Mouse (Mus musculus) cerebellum, adult 2 months (tissue): ENCODE data around the gene Pfkfb2. TPM values are rescaled to one million over a fixed set of nuclear protein-coding genes. Genes with fewer than 3 reads are reported as not detected.

Experiments used
- DNase-seq, 2 experiments: peaks; one replicate each; pipeline ENCODE4 v3.0.0; 2021
- H3K27ac ChIP-seq: fragments of 200-500 bp; 2 replicates; pipeline ENCODE4 v1.5.1; 2012; ENCODE audit warnings: low read length, control low read depth, inconsistent platforms; ENCODE audit not compliant: insufficient read depth
- H3K27me3 ChIP-seq: fragments of 200-500 bp; 2 replicates; pipeline ENCODE4 v1.6.1; 2012; ENCODE audit warnings: inconsistent platforms, mild to moderate bottlenecking, low read length, moderate library complexity; ENCODE audit not compliant: control insufficient read depth, insufficient read depth
- H3K4me1 ChIP-seq: fragments of 200-500 bp; 2 replicates; pipeline ENCODE4 v1.6.1; 2011; ENCODE audit warnings: low read length; ENCODE audit not compliant: control insufficient read depth, insufficient read depth
- H3K4me3 ChIP-seq: fragments of 200-500 bp; replicated peaks from 2 replicates; pipeline ENCODE3; 2011; ENCODE audit warnings: mild to moderate bottlenecking, low read depth, low read length, control low read depth; ENCODE audit not compliant: insufficient read depth
- CTCF ChIP-seq: fragments of 200-500 bp; IDR thresholded peaks from 2 replicates; pipeline ENCODE4 v1.5.1; 2011; ENCODE audit warnings: low read depth, mild to moderate bottlenecking, control low read depth, low read length, moderate library complexity, borderline replicate concordance; ENCODE audit not compliant: insufficient read depth
- POLR2A ChIP-seq: fragments of 200-500 bp; IDR thresholded peaks from 2 replicates; pipeline ENCODE4 v1.6.1; 2011; ENCODE audit warnings: low read length, control low read depth, borderline replicate concordance; ENCODE audit not compliant: insufficient read depth
- WGBS: fragments of 180-500 bp; shearing (Covaris S2); methylation state at CpG from one replicate; pipeline ENCODE4 v1.1.7; 2018; 5-methylcytosine and 5-hydroxymethylcytosine counted together
- polyA plus RNA-seq: library from polyadenylated mRNA; depleted of rRNA; stranded (reverse); fragments of >200 nt; gene quantifications from 2 replicates; pipeline ENCODE4 v1.2.3, GENCODE M21; 2012; rRNA removed

Gene Pfkfb2
- polyA plus RNA-seq = 42.6 and 42.8 TPM in 2 replicates

DNA sequence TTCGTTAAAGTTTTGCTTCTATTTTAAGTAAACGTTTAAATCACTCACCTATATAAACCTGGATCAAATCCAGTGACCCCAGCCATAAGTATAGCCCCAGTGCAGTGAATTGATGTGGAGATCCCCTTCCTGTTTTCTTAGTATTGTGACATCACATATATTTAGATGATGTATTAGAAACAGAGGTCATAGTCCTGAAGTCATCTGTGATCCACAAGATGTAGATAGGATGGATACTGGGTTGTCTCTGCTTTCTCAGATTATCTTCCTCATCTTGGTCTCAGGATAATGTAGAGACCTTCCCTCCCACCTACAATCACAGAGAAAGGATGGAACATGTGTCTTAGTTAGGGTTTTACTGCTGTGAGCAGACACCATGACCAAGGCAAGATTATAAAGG is at the start of gene Pfkfb2:
Pfkfb2 (minus strand) TSS at position 101 of the 400 bp plus-strand sequence.
- H3K4me3 ChIP-seq = no peak within 1 kb of the TSS
- no peak for DNase-seq
- H3K4me1 ChIP-seq = no peaks in the 10 kb centered on the region
- TF ChIP-seq CTCF (no peak), POLR2A (no peak)
- H3K27me3 ChIP-seq = no peaks in the 10 kb centered on the region
- H3K27ac ChIP-seq = no peak within 1 kb of the TSS
- WGBS = 86% methylated on average over 2 of the region's 2 CpGs

DNA sequence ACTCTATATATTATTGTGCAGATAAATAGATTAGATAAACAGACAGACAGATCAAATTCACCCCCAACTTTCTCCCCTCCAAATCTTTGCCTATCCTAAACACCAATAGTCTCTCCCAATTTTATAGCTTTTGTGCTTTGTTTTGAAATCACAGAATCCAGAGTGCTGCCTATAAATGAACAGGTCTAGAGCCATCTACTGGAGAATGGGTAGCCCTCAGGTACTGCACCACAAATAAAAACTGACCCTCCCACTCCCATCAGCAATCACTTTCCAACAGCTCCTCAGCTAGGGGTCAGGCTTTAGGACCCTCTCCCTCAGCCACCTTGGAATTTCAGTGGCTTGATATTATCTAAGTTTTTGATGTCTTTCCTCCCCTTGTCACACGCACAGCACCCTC is 47.6 kb upstream of the Pfkfb2 start:
- no peak overlapping the region for H3K27ac ChIP-seq
- 79% methylated on average over 1 of the region's 1 CpGs for WGBS
- no peak for TF ChIP-seq POLR2A
- peak; percentile 17; the same call in 1 of the 2 replicates for TF ChIP-seq CTCF
- H3K27me3 ChIP-seq = no peaks in the 10 kb centered on the region
- H3K4me3 ChIP-seq = no peak overlapping the region
- DNase-seq = no peak
- H3K4me1 ChIP-seq = no peaks in the 10 kb centered on the region

DNA sequence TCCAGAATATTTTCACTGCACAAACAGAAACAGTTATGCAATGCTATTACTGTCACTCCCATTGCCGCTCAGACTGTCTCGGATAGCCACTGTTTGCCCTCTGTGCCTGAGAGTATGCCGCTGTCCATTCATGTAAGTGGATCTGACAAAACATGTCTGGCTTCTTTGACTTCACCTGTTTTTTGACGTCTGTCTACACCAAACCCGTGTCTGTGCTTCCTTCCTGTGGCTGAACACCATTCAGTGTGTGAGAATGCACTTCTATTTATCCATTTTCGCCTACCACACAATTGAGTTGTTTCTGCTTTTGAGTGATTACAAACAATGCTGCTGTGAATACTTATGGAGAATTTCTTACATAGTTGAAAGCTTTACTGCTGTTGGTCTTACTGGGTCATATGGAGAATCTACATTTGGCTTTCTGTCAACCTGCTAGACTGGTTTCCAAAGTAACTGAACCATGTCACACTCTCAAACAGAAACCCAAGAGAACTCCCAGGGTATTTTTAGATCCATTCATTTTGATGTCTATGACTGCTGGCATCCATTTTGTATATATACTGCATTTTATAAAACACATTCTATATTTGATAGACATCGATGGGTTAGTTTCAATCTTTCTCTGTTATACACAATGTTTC is 46.8 kb upstream of the Pfkfb2 start:
- Histone ChIP-seq H3K4me1 (no peaks in the 10 kb centered on the region), H3K4me3 (no peak overlapping the region), H3K27ac (no peak overlapping the region), H3K27me3 (no peaks in the 10 kb centered on the region)
- DNase-seq = no peak
- no peak for TF ChIP-seq POLR2A
- TF ChIP-seq CTCF = no peak
- 87% methylated on average over 7 of the region's 7 CpGs for WGBS

DNA sequence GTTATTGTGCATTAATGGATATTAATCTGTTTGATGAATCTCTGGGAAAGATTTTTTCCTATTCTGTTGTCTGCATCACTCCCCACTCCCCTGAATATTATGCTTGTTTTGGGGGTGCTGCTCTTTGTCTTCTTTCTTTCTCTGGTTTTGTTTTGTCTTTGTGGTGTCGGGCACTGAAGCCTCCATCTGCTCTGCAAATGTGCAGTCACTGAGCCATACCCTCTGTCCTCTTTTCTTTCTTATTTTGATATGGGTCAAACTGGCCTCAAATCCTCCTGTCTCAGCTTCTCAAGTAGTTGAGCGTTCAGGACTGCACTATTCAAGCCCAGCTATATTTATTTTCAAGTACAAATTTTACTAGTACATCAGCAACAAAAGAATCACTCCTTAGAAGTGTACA is 46.2 kb upstream of the Pfkfb2 start:
- TF ChIP-seq POLR2A = no peak
- no peak for TF ChIP-seq CTCF
- no peak for DNase-seq
- Histone ChIP-seq H3K27ac (no peak overlapping the region), H3K27me3 (no peaks in the 10 kb centered on the region), H3K4me3 (no peak overlapping the region), H3K4me1 (no peaks in the 10 kb centered on the region)
- WGBS = 56% methylated on average over 2 of the region's 2 CpGs

DNA sequence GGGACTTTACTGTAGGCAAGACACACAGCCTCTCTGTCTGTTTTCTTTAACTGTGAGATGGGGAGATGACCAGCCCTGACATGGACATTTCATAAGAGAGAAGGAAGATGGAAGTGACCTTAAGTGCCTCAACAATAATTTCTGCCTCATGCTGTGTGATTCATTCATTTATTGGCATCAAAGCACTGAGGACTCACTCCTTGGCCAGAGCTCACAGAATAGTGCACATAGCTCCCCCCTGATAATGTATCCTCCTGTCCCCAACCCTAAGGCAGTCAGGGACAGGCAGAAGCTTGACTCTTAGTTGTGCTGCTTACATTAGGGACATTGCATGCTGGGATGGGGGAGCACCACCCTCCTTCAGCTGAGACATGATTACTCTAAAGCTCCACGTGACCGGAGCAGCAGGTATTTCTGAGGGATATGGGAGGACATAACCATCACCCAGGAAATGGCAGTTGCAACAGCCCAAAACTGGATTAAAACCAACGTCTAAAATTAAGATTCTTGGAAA is 42.0 kb upstream of the Pfkfb2 start:
- Histone ChIP-seq H3K27ac (no peak overlapping the region), H3K4me3 (no peak overlapping the region), H3K27me3 (no peaks in the 10 kb centered on the region), H3K4me1 (no peaks in the 10 kb centered on the region)
- 69% methylated on average over 3 of the region's 3 CpGs for WGBS
- no peak for TF ChIP-seq POLR2A
- no peak for TF ChIP-seq CTCF
- DNase-seq = no peak

DNA sequence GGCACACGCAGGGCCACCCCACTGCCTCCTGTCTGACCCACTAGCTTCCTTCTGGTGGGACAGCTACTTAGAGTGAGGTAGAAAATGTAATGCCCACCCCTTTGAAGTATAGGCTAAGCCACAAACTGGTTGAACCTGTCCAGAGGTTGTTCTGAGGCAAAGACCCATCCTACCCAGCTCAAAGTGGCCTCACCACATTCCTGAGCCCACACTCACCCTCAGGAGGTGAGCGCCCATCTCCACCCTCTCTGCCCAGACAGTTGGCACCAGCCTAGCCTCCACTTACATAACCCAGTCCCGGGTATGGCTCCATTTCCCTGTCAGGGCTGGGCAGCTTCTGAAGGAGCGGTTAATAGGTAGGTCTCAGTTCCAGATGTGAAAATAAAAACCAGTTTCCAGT is 41.4 kb upstream of the Pfkfb2 start:
- Histone ChIP-seq H3K27ac (no peak overlapping the region), H3K4me3 (no peak overlapping the region), H3K4me1 (no peaks in the 10 kb centered on the region), H3K27me3 (no peaks in the 10 kb centered on the region)
- 87% methylated on average over 4 of the region's 4 CpGs for WGBS
- TF ChIP-seq CTCF (no peak), POLR2A (no peak)
- DNase-seq = no peak

DNA sequence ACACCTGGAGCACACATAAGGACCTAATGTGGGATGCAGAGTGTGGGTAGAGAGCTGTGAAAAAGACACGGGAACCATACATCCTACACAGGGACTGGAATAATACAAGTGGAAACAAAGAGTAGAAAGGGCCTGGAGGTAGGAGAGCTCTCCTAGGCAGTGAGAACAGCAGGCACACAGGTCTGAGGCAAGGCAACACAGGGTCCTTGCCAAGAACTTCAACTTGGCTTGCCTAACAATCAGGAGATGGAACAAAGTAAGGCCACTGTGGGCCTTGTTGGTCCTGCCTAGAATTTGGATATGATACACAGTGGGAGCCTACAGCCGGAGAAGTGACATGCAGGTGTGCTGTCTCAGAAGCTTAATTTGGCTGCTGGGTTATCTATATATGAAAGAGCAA is 40.9 kb upstream of the Pfkfb2 start:
- DNase-seq = no peak
- Histone ChIP-seq H3K4me1 (no peaks in the 10 kb centered on the region), H3K27ac (no peak overlapping the region), H3K27me3 (no peaks in the 10 kb centered on the region), H3K4me3 (no peak overlapping the region)
- 81% methylated on average over 2 of the region's 2 CpGs for WGBS
- no peak for TF ChIP-seq POLR2A
- no peak for TF ChIP-seq CTCF

DNA sequence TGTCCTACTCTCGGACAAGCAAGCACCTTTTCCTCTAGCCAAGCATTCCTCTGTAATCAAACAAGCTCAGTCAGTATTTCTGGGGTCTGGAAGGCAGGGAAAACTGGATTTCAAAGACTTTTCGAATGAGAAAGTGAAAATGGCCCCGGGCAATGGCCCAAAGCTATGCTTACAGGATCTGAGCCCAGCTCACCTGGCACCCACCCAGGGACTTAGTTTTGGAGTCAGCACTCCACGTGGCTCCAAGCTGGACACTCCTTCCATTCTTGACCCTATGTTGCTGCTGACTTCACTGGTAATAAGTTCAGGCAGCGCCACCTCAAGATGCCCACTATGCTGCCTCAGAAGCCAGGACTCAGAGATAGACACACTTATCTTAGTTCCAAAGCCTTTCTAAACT is 38.0 kb upstream of the Pfkfb2 start:
- WGBS = 65% methylated on average over 5 of the region's 5 CpGs
- no peaks in the 10 kb centered on the region for H3K4me1 ChIP-seq
- no peak for DNase-seq
- H3K4me3 ChIP-seq = no peak overlapping the region
- no peaks in the 10 kb centered on the region for H3K27me3 ChIP-seq
- no peak overlapping the region for H3K27ac ChIP-seq
- no peak for TF ChIP-seq POLR2A

DNA sequence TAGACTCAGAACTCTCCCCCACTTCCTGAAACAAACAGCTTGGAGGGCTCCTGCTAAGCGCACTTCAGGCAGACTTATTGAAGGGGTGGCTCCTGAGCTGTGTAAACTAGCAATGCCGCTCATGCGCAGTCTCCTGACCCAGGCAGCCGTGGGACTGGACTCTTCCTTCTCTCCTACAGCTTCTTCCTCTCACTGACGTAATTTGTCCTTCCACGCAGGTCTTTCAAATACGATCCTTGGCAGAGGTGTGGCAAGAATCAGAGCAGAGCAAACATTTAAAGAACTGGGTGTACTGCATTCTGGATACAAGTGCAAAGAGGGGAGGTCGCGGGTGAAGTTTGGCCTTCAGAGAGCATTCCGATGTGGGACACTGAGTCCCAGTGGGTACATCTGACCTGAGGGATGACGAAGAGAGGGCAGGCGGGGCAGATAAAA is 35.0 kb upstream of the Pfkfb2 start:
- Histone ChIP-seq H3K27me3 (no peaks in the 10 kb centered on the region), H3K4me1 (no peaks in the 10 kb centered on the region), H3K27ac (no peak overlapping the region), H3K4me3 (no peak overlapping the region)
- no peak for DNase-seq
- 88% methylated on average over 12 of the region's 12 CpGs for WGBS
- no peak for TF ChIP-seq POLR2A
- no peak for TF ChIP-seq CTCF
